Mouse (Mus musculus): ENCODE data around the gene Nek3. TPM values are rescaled to one million over a fixed set of nuclear protein-coding genes. Genes with fewer than 3 reads are reported as not detected.

The Nek3 gene
- total and polyA plus RNA-seq, 3 experiments = 3.4 to 4.7 (median 4.4) TPM

- dilution Hi-C loops (cut with MboI; ENCODE audit: extremely low pct_ligation_motif_present, extremely low pct_unique_long_range_greater_than_20kb, low sequenced_read_pairs) (no loop called here), in situ Hi-C loops (cut with MboI; ENCODE audit: low pct_ligation_motif_present, low pct_unique_long_range_greater_than_20kb, low sequenced_read_pairs) (no loop called here)
- DNase-seq (ENCODE audit: extremely low read depth) = no peak
- no peak overlapping the region for H3K4me2 ChIP-seq (ENCODE audit: insufficient read depth, low read depth, poor library complexity, severe bottlenecking)
- no peaks in the 10 kb centered on the region for H3K9me3 ChIP-seq (replicated peaks; ENCODE audit: low read length)
- H3K27me3 ChIP-seq (replicated peaks) = no peaks in the 10 kb centered on the region
- H3K27ac ChIP-seq (ENCODE audit: insufficient read depth, low read depth) = no peak overlapping the region
- no peaks in the 10 kb centered on the region for H3K79me2 ChIP-seq (replicated peaks; ENCODE audit: control insufficient read depth, extremely low read depth, insufficient read depth, poor library complexity, severe bottlenecking)
- no peaks in the 10 kb centered on the region for H3K4me1 ChIP-seq (ENCODE audit: control insufficient read depth in 1 of 2, insufficient read depth in 2 of 2)
- peaks cover 17 to 60% of the 10 kb centered on the region in 2 experiments for H3K36me3 ChIP-seq (replicated peaks in 1 of 2; ENCODE audit: control insufficient read depth in 1 of 2, insufficient read depth in 1 of 2, low read length in 1 of 2)
- TF ChIP-seq MAZ (IDR thresholded peaks at IDR 0.05; ENCODE audit: low read depth, low read length) (no peak), ZC3H11A (IDR thresholded peaks at IDR 0.05; ENCODE audit: low read depth, low read length) (no peak)
- H3K9ac ChIP-seq (ENCODE audit: insufficient read depth, low read depth) = no peak overlapping the region
- no peak overlapping the region for H3K4me3 ChIP-seq (replicated peaks in 1 of 3; ENCODE audit: low read depth in 2 of 3, low read length in 2 of 3, poor library complexity in 1 of 3)
Measured at GRCm38 (mm10) chr8:22209012-22209411, 42.8 kb upstream of the Nek3 start.

DNA sequence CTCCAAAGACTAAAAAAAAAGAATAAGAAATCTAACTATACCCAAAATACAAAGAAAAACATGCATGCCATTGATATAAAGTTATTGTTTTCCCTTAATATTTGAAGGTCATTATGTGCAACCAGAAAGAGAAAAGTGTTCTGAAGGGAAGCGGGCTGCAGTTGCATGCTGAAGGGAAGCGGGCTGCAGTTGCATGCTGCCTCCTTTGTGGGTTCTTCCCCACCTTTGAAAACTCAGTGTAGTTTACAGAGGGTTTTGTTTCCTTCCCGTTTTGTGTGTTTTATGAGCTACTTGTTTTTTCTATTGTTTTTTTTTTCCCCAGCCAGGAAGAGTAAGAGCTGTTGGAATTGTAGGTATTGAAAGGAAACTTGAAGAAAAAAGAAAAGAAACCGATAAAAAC, 41.3 kb upstream of the Nek3 start:
- Histone ChIP-seq H3K9me3 (replicated peaks; ENCODE audit: low read length) (no peaks in the 10 kb centered on the region), H3K4me2 (ENCODE audit: insufficient read depth, low read depth, poor library complexity, severe bottlenecking) (no peak overlapping the region), H3K79me2 (replicated peaks; ENCODE audit: control insufficient read depth, extremely low read depth, insufficient read depth, poor library complexity, severe bottlenecking) (no peaks in the 10 kb centered on the region), H3K27me3 (replicated peaks) (no peaks in the 10 kb centered on the region), H3K4me3 (replicated peaks in 1 of 3; ENCODE audit: low read depth in 2 of 3, low read length in 2 of 3, poor library complexity in 1 of 3) (no peak overlapping the region), H3K9ac (ENCODE audit: insufficient read depth, low read depth) (no peak overlapping the region), H3K36me3 (replicated peaks in 1 of 2; ENCODE audit: control insufficient read depth in 1 of 2, insufficient read depth in 1 of 2, low read length in 1 of 2) (peaks cover 13 to 63% of the 10 kb centered on the region in 2 experiments), H3K27ac (ENCODE audit: insufficient read depth, low read depth) (no peak overlapping the region), H3K4me1 (ENCODE audit: control insufficient read depth in 1 of 2, insufficient read depth in 2 of 2) (no peaks in the 10 kb centered on the region)
- no peak for DNase-seq (ENCODE audit: extremely low read depth)
- in situ Hi-C loops (cut with MboI; ENCODE audit: low pct_ligation_motif_present, low pct_unique_long_range_greater_than_20kb, low sequenced_read_pairs) (no loop called here), dilution Hi-C loops (cut with MboI; ENCODE audit: extremely low pct_ligation_motif_present, extremely low pct_unique_long_range_greater_than_20kb, low sequenced_read_pairs) (no loop called here)
- TF ChIP-seq ZC3H11A (IDR thresholded peaks at IDR 0.05; ENCODE audit: low read depth, low read length) = no peak
- no peak for TF ChIP-seq ELF1 (IDR thresholded peaks at IDR 0.05; ENCODE audit: low read depth, low read length)
- no peak for TF ChIP-seq MAZ (IDR thresholded peaks at IDR 0.05; ENCODE audit: low read depth, low read length)
- TF ChIP-seq USF1 (IDR thresholded peaks at IDR 0.05; ENCODE audit: low read depth, low read length) = no peak
- no peak for TF ChIP-seq ETS1 (conservative IDR thresholded peaks at IDR 0.05; ENCODE audit: low read depth, low read length)
- TF ChIP-seq MAX (IDR thresholded peaks at IDR 0.05; ENCODE audit: low read length) = no peak
- no peak for TF ChIP-seq NELFE (IDR thresholded peaks at IDR 0.05; ENCODE audit: low read depth, low read length)
- TF ChIP-seq MYC (IDR thresholded peaks at IDR 0.05; ENCODE audit: low read depth, low read length) = no peak
- no peak for TF ChIP-seq CHD2 (IDR thresholded peaks at IDR 0.05; ENCODE audit: low read length)

DNA sequence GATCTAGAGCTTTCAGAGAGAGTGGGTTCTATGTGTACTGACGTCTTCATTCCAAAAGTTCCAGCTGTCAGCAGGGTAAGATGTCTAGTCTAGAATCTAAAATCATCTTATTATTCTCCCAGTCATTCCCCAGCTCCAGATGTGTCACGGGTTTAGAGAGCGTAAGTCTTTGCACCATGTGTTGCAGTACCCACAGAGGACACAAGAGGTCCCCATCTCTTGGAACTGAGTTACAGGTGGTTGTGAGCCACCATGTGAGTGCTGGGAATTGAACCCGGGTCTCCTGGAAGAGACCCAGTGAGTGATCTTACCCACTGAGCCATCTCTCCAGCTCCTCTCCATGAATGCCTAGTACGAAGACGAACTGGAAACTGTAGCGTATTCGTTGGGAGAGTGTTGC, 33.2 kb upstream of the Nek3 start:
- Histone ChIP-seq H3K9me3 (replicated peaks; ENCODE audit: low read length) (peaks cover 3% of the 10 kb centered on the region), H3K4me3 (replicated peaks in 1 of 3; ENCODE audit: low read depth in 2 of 3, low read length in 2 of 3, poor library complexity in 1 of 3) (no peak overlapping the region), H3K27ac (ENCODE audit: insufficient read depth, low read depth) (no peak overlapping the region), H3K79me2 (replicated peaks; ENCODE audit: control insufficient read depth, extremely low read depth, insufficient read depth, poor library complexity, severe bottlenecking) (peaks cover 3% of the 10 kb centered on the region; the same call in 1 of the 2 replicates), H3K36me3 (replicated peaks in 1 of 2; ENCODE audit: control insufficient read depth in 1 of 2, insufficient read depth in 1 of 2, low read length in 1 of 2) (peaks cover 11 to 54% of the 10 kb centered on the region in 2 experiments), H3K9ac (ENCODE audit: insufficient read depth, low read depth) (no peak overlapping the region), H3K4me2 (ENCODE audit: insufficient read depth, low read depth, poor library complexity, severe bottlenecking) (no peak overlapping the region), H3K4me1 (ENCODE audit: control insufficient read depth in 1 of 2, insufficient read depth in 2 of 2) (peaks cover 2 to 4% of the 10 kb centered on the region in 2 experiments), H3K27me3 (replicated peaks) (no peaks in the 10 kb centered on the region)
- TF ChIP-seq POLR2AphosphoS2 (IDR thresholded peaks at IDR 0.05; ENCODE audit: low read depth, low read length) (no peak), SIN3A (IDR thresholded peaks at IDR 0.05; ENCODE audit: low read length) (no peak), KAT2A (IDR thresholded peaks at IDR 0.05; ENCODE audit: insufficient replicate concordance, low read length) (no peak), JUN (IDR thresholded peaks at IDR 0.05; ENCODE audit: insufficient read depth, low read depth, low read length) (no peak), JUND (conservative IDR thresholded peaks at IDR 0.05; ENCODE audit: low read depth, low read length) (no peak), UBTF (IDR thresholded peaks at IDR 0.05; ENCODE audit: low read depth, low read length) (no peak), USF2 (conservative IDR thresholded peaks at IDR 0.05; ENCODE audit: low read depth, low read length) (no peak), TBP (conservative IDR thresholded peaks at IDR 0.05; ENCODE audit: low read depth, low read length) (no peak), BHLHE40 (IDR thresholded peaks at IDR 0.05; ENCODE audit: low read depth, low read length) (no peak), ZC3H11A (IDR thresholded peaks at IDR 0.05; ENCODE audit: low read depth, low read length) (no peak), CHD2 (IDR thresholded peaks at IDR 0.05; ENCODE audit: low read length) (no peak)
- in situ Hi-C loops (cut with MboI; ENCODE audit: low pct_ligation_motif_present, low pct_unique_long_range_greater_than_20kb, low sequenced_read_pairs) = loop anchor here (10.0 kb wide), 1 partner anchor 185 kb away; no protein-coding TSS in a partner anchor
- DNase-seq (ENCODE audit: extremely low read depth) = no peak
- dilution Hi-C loops (cut with MboI; ENCODE audit: extremely low pct_ligation_motif_present, extremely low pct_unique_long_range_greater_than_20kb, low sequenced_read_pairs) = no loop called here
